Mouse (Mus musculus): Measurements from ENCODE around the gene Elovl4.

Gene Elovl4

DNA sequence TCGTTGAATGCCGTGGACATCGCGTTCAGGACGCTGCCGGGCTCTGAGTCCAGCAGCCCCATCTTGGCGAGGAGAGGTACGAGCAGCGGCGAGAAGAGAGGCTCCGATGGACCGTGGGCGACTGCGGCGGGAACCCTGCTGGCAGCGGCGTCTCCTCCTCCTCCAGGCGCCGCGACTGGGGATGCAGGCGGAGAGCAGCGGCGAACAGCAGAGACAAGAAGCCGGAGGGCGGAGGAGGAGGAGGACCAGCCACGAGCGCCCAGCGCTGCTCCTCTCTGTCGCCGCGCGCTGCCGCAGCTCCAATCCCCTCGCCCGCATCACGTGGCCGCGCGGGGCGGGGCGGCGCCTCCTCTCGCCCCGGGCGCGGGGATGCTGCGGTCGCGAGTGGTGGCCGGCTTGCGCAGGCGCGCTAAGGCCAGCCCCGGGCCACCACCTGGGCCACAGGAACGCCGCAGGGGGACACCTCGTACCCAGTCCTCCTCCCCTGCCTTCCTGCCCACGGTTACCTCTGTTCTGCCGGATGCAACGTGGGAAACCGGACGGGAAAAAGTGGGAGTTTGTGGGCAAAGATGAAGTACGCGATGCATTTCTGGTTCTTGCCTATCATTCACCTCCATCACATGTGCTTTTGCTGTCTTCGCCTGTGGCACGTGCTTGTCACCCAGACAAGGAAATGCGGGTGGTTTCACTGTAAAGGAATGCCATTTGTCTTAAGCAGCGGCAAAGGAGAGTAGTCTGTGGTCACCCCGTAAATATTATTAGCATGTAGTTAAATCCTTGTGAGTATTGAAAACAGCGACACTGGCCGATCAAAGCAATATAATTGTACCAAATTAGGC lies at the start of gene Elovl4:
Gene Elovl4, minus strand, starts transcription at position 301 of the 839 bp plus-strand sequence.
- no peak for DNase-seq (ENCODE audit: low read depth)

DNA sequence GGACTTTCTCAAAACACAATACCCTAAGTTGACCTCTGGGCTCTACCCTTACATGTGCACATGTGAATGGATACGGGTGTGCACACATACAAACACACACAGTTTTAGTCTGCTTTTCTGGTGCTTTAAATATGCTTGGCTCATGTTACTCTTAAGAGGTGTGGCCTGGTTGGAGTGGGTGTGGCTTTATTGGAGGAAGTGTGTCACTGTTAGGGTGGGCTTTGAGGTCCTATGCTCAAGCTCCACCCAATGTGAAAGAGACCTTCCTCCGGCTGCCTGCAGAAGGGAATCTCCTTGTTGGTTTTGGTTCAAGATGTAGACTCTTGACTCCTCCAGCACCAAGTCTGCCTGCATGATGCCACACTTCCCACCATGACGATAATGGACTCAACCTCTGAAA lies 46.4 kb upstream of the Elovl4 start:
- DNase-seq (ENCODE audit: low read depth), result no peak

DNA sequence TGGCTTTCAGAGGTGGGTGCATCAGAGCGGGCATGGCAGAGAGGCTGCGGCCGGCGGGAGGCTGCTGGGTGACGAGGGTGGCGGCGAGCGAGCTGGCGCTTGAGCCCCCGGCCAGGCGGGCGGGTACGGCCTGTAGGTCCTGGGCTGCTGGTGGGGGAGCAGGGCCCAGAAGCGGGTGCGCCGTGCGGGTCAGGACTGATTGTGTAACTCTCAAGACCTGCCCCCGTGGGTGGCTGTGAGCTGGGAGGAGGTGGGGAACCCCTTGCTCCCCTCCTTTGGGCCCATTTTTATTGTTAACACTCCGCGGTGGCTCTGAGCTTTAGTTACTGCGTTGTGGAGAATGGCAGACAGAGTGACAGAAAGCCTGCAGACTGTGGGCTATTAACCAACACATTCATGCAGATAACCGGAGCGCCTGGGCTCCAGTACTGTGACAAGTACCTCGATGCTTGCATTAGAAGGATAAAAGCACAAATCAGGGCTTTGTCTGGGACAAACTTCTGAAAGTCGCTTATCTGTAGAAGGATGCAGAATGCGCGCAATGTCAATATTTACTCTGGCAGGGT lies 28.8 kb upstream of the Elovl4 start:
- DNase-seq (ENCODE audit: low read depth), result no peak

DNA sequence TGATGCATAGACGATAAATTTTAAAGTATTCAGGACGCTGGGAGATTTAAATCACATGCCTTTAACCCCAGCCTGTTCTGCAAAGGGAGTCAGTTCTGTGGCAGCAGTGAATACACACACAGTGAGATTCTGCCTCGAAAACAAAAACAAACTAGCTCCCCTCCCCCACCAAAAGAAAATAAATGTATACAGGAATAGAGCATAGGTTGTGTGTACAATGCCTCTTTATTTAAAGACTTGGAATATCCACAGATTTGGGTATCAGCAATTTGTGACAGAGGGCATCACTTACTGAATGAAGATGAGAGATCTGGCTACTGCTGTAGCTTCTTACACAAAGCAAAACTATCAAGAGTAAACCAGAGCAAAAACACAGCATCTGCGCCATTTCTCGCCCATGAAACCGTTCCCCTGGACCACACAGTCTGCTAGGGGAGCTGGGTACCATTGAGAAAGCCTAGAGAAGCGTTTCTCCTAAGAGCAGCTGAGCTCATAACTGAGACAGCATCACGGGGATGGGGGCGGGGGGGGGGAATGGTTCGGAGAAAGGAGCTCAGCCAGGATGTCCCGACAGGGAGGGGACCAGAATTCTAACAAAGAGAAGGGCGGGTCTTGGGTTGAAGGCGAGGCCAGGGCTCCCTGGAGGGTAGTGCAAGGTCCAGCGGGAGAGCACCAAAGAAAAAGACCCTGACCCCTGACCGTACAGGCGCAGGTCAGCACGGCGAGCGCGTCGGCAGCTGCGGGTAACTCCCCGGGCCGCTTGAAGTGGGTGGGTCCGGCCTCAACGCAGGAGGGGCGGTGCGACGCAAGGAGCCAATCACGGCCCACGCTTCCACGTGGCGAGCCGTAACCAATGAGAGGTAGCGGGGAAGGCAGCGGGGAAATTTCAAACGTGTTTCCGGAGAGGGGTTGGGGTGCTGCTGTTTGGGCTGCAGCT lies 28.0 kb upstream of the Elovl4 start, which contains the start of gene Ttk:
Gene Ttk, plus strand, starts transcription at position 879 of the 937 bp plus-strand sequence.
- peak; percentile 83 for DNase-seq (ENCODE audit: low read depth)

DNA sequence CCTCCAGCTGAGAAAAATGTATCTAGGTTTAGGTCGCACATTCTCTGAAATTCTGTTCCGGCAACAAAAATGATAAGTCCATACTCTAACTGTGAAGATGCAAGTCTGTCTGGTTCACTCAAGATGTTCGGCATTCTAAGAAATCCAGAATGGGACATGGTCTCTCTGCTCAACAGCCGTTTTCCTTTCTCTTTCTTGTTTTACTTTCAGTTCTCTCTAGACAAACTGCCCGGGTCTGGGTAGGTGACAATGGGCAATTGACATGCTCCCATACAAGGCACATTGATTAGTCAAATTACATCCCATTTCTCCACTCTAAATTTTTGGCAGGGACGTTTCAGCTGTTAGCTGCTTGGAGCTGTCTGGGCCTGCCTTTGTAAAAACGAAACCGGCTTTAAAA lies 25.1 kb upstream of the Elovl4 start:
- no peak for DNase-seq (ENCODE audit: low read depth)

DNA sequence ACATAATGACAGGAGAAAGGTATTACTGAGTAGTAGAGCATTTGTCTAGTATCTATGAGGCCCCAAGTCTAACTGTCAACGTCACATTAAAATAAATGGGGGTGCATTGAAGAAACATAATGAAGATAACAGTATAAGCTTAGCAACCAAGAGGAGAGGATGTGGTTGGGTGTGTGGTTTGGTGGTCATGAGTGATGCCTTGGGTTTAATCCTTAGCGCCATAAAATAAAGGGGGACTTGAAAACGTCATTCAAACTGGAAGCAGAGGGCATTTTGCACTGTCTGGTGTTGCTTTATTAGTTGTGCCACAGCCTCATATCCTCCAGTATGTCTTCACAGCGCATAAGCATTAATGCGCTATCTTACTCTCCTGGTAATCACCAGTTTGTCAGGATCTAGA lies 23.8 kb upstream of the Elovl4 start:
- DNase-seq (ENCODE audit: low read depth), result no peak

DNA sequence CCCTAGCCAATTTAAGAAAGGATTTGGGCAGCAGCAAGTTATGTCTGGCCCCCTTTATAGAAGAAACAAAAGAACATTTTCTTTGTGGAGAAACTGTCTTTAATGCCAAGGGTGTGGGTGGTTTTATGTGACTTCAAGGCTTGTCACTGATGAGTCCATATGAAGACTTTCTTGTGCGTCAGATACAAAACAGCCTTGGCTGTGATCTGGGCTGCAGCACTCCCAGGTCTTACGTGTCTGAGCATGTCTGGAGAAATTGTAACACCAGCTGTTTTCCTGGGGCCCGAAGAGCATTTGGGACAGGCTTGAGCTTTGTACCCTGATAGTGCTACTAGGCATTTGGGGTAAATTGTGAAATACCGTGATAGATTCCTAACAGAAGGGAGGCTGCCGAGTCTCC lies 16.8 kb upstream of the Elovl4 start:
- no peak for DNase-seq (ENCODE audit: low read depth)

DNA sequence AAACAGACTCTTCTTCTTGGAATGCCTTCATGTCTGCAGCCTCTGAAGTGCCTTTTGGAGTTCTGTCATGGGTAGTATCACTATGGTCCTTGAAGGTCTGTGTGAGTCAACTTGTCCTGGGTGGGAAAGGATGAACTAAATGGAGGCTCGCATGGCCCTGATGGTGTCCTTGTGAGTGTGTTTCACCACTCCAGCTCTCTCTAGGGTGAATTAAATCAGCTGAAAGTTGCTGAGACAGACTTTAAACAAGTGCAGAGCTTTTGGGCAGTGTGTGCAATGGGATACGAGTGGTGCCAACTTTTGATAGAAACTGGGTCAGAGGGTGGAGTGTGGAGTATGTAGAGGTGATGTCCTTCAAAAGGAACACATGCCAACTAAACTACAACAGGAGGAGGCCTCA lies 14.9 kb upstream of the Elovl4 start:
- no peak for DNase-seq (ENCODE audit: low read depth)

DNA sequence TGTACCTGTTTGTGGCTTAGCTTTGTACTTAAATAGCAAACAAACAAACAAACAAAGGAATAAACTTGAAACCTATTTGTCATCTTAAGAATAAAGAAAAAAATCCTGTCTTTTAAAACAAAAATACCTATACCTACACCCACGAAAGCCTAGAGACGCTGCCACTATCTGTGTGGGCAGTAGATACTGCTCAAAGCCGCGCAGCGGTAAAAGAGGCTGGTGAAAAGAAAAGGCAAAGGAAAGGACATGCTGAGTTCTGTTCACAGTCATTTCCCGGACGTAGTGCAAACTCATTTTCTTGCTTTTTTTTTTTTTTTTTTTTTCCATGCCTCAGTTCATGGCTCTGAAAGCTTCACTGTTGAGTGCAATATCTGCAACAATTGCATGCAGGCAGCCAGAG lies 13.1 kb upstream of the Elovl4 start:
- DNase-seq (ENCODE audit: low read depth), result no peak

DNA sequence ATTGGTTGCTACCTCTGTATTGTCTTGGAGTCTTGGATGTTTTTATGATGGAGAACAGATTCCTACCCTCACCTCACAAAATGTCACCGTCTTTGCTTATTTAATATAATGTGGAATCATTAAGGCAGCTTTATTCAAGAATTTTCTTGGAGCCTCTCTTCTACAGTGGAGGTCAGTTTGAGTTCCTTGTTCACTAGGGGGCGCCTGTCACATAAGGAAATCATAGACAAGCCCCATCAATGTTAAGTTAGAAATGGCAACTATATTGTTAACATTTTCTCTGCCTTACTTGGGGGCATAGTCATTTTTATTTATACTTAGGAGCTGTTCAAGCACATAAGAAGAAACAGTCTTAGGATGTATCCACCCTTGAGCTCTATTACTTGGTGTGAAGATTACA lies 1.5 kb upstream of the Elovl4 start:
- peak; percentile 40 for DNase-seq (ENCODE audit: low read depth)

DNA sequence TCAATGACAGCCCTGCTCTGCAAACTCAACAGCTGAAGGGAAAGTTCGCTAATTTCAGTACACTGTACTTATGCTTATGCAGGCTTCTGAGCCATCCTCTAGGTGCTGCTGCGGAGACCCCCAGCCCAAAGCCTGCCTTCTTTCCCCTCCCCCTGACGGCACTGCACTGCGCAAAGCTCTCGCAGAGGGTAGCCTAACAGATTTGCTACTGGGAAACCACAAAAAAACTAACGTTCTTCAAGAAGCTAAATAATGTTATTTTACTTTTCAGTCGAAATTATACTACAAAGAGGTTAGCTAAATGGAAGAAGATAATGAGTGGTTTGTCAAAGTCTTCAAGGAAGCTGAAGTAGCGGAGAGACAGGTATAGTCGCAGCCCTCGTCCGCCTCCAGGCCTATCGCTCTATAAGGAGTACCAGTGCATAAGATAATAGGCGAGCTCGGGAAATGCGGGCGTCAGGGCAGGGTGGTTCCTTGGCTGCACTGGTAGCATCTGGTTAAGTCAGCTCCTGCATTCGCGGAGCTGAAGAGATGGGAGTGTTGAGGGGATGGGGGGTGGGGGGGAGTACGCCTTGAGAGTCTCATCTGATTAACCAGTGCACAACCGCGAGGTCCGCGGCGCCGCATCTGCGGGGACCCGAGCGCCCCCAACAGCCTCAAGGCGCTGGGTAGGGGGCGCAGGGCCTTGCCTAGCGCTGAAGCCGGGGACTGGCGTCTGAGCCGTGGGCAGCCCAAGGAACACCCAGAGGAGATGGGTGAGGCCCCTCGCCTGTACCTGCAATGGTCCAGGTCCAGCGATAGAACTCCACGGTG lies 707 bp downstream of the Elovl4 start:
- no peak for DNase-seq (ENCODE audit: low read depth)

DNA sequence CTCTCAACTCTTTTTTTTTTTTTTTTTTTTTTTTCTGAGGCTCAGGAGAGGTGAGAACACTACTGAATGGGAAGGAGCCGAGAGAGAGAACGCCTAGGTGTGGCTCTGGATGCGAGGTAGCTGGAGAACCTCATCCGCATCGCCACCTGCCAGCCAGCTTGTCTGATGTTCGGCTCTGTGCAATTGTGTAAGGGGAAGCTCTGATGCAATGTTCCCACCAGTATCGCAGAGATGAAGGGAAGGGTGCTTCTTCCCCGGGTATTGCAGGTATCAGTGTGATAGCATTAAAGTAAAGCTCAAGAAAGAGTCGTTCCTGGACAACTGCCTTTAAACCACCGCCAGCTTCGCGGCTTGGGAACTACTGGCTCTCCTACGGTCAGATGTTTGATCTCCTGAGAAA lies 1.7 kb downstream of the Elovl4 start:
- no peak for DNase-seq (ENCODE audit: low read depth)

DNA sequence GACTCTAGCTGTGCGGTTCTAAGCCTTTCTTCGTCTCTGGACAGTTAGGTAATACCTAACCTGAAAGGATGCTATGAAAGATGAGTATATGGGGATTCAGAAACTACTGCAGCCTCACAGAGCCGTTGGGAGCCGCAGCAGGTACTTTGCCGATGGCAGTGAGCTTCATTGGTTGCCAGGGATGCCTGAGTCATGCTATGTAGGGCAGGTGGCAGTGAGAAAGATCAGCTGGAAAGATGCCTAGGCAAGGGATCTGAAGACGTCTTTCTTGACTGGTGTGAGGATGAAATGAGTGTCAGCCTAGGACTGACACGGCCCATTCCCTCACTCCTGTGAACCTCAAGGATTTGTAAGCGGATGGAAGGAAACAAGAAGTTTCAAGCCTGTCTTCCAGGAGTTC lies 8.2 kb downstream of the Elovl4 start:
- DNase-seq (ENCODE audit: low read depth), result no peak

DNA sequence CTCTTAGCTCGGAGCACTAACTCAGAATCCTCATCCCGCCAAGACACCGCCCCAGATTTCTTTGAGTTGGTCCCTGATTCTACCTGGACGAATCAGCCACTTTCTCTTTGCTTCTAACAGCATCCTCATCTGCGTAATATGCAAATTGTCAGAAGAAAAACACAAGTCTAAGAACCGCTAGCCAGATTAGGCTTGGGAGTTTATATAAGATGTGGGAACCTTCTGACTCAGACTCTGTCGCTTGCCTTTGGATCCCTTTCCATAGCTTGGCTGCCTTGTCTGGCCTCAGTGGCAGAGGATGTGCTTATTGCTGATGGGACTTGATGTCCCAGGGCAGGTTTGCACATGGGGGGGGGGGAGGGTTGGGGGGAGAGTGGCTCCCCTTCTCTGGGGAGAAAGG lies 9.2 kb downstream of the Elovl4 start:
- no peak for DNase-seq (ENCODE audit: low read depth)

DNA sequence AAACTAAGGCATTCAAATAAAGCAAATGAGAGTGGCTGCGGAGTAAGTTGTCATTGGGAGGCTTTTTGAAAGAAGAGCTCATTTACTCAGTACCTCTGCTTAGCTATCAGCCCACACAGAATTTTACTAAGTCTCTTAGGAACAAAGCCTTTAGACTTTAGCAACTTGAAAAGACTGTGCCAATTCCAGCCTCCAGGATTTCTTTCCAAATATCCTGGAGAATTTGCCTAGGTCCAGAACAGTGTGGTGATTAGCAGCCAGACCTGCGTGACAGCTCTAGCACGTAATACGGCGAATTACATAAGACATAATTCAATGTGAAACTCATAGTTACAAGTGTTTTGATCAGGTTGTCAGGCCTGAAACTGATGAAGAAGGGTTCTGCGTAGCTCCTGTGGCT lies 16.8 kb downstream of the Elovl4 start:
- DNase-seq (ENCODE audit: low read depth), result no peak

DNA sequence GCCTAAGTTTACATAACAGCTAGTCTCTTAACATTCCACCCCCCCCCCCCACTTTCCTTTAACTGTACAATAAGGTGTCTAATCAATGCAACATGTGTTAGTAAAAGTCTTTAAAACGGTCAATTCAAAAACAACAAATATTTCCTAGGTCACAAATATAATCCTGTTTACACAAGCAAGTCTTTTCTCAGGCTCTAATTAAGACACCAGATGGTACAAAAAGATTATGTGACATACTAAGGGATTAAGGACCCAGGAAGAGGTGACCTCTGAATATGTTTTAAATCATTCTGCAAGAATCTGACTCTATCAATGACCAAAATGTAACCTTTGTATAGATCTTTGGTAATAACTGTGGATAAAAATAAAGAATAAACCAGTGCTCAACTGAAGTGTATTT lies 20.6 kb downstream of the Elovl4 start:
- no peak for DNase-seq (ENCODE audit: low read depth)

DNA sequence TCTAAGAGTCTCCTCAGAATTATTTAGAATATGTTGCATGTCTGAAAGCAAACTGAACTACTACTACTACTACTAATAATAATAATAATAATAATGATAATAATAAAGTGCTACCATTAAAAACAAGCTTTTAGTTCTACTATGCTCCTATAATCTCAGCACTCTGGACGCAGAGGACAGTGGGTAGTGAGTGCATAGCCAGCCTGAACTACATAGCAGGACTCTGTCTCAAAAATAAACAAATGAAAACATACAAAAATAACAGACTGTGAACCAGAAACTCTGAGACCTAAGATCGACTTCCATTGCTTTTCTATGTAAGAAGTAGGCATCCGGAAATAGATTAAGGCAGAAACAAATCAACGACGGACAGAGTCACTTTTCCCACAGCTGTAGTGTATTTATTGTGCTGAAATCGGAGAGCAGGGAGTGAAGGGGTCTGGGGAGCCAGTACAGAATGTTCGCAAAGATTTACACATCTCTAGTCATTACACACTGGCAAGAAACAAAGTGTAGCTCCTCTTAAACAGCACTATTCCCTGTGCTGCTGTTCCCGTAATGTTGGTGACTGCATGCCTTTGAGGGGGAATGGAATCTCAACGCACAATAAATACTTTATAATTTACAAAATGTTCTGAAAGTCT lies 27.6 kb downstream of the Elovl4 start:
- no peak for DNase-seq (ENCODE audit: low read depth)

DNA sequence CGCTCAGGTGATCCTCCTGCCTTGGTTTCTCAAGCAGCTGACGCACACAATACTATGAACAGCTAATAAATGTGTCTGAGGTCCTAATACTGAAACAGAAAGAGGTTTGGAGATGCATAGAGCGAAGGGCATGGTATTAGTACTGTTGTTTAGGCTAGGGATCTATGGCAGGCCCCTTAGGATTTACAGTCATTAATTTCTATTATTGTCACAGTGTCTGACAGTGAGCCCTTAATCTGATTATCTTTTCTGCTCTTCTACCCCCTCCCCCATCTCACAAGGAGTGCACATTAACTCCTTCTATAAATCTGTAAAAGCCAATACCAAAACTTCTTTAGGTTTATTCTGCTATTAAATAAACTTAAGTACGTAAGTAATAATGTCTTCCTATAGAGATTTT lies 44.8 kb downstream of the Elovl4 start:
- no peak for DNase-seq (ENCODE audit: low read depth)

DNA sequence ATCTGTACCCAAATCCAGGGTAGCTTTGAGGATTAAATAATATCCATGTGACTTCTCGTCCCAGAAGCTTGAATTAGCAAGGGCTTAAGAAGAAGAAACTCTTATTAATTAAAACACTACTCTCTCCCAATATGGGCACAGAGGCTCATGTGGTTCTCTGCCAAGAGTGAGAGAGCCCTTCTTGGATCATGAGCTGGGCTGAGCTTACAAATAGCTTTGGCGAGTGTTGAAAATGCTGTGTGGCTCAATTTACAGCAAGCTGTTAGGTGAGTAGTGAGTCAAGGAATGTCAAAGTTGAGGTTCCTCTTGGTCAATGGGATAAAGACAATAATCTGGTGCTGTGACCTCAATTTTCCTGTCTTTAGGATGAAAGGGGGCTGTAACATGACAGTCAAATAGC lies 74.2 kb downstream of the Elovl4 start:
- DNase-seq (ENCODE audit: low read depth), result no peak

DNA sequence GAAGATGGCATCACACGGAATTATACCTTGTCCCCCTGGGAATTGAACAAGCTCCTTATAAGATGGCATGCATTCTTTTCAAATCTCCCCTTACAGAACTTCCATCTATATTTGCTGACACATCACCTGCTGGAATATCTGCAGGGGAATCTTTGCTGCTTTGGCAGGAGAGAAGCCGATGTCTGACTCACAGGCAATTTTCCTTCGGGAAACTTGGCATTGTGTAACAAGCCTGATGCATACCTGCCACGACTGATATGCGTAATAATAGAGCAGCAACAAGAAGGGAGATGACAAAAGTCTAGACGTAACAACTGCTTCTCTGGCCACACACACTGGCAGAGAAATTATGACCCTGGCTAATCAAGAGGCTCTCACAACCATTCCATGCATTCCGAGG lies 75.2 kb downstream of the Elovl4 start:
- DNase-seq (ENCODE audit: low read depth), result no peak

Data from c-Kit-positive CD71-positive TER-119-negative erythroid progenitor cells, embryonic 14.5 days (primary cell).